Mouse (Mus musculus): ENCODE measurements around the gene Ube2n. TPM values are rescaled to one million over a fixed set of nuclear protein-coding genes. Genes with fewer than 3 reads are reported as not detected.
"Not testable (repeated sequence)": the region's sequence is repeated elsewhere in the genome, so short reads cannot be mapped to it uniquely, and the experiment has no call there.

Ube2n gene
- total and polyA plus RNA-seq, 3 experiments, result 80.6 to 571 (median 212) TPM

DNA sequence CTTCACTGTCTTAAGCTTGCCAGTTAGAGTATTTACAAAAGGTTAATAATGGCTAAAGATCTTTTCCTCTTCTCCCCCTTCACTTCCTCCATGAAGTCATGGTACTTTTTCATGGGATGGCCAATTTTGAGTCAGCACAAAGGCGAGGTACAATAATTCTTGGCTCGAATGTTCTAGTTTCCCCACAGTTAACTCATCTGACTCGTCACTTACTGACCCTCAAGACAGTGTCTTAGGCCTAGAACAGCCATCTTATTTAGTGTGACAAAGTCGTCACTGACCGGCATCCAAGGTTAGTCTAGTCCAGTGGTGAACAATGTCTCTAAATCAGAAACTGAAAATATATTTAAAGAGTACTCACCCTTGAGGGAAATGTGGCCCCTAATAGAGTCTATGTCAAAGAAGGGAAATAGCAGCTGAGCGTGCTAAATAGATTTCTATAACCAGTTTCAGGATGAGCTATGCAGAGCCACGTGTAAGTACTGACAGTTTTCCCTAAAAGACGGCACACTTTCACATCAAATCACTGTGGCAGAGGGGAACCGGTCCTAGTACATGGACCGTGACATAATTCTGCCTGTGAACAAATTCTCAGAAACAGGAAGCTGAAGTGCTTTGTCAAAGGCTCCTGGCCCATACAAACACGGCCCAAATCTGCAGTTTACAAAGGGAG, 33.3 kb downstream of the Ube2n start:
- Histone ChIP-seq H3K4me3 (ENCODE audit: control insufficient read depth in 1 of 2, insufficient read depth in 1 of 2, low read depth in 2 of 2, low read length in 2 of 2) (no peak overlapping the region), H3K9ac (ENCODE audit: control insufficient read depth, low read depth, low read length, poor library complexity, severe bottlenecking) (no peak overlapping the region), H3K27ac (ENCODE audit: control insufficient read depth, low read depth, low read length) (no peak overlapping the region), H3K79me2 (ENCODE audit: control insufficient read depth, insufficient read depth, low read length, poor library complexity) (no peaks in the 10 kb centered on the region), H3K36me3 (ENCODE audit: control insufficient read depth in 1 of 2, insufficient read depth in 2 of 2, low read length in 2 of 2) (peaks cover 0 to 3% of the 10 kb centered on the region in 2 experiments; a peak in 2 of 4 replicates), H3K4me1 (ENCODE audit: control insufficient read depth in 1 of 2, insufficient read depth in 2 of 2, low read length in 2 of 2) (no peaks in the 10 kb centered on the region), H3K9me3 (replicated peaks; ENCODE audit: insufficient read depth, low read length) (no peaks in the 10 kb centered on the region), H3K27me3 (ENCODE audit: control insufficient read depth in 1 of 2, insufficient read depth in 2 of 2, low read length in 2 of 2) (no peaks in the 10 kb centered on the region)
- no peak for DNase-seq (ENCODE audit: low read depth, low spot score)
- TF ChIP-seq SIN3A (IDR thresholded peaks at IDR 0.05; ENCODE audit: low read length) (no peak), MAFK (IDR thresholded peaks at IDR 0.05; ENCODE audit: borderline replicate concordance, low read depth, low read length) (no peak), ETS1 (IDR thresholded peaks at IDR 0.05; ENCODE audit: low read depth, low read length) (no peak), ZNF384 (IDR thresholded peaks at IDR 0.05; ENCODE audit: low read depth, low read length) (no peak), ZC3H11A (IDR thresholded peaks at IDR 0.05; ENCODE audit: low read depth, low read length) (no peak), JUND (IDR thresholded peaks at IDR 0.05; ENCODE audit: low read depth, low read length) (no peak), RAD21 (IDR thresholded peaks at IDR 0.05; ENCODE audit: low read depth, low read length) (no peak), CTCF (IDR thresholded peaks at IDR 0.05 in 2 of 3, conservative IDR thresholded peaks at IDR 0.05 in 1 of 3; ENCODE audit: control insufficient read depth in 1 of 3, insufficient read depth in 1 of 3, low read depth in 2 of 3, low read length in 3 of 3, poor library complexity in 1 of 3, severe bottlenecking in 1 of 3) (no peak), MEF2A (IDR thresholded peaks at IDR 0.05; ENCODE audit: extremely low read depth, insufficient replicate concordance, low read depth, low read length, poor library complexity, severe bottlenecking) (no peak), MYC (IDR thresholded peaks at IDR 0.05; ENCODE audit: low read depth, low read length) (no peak), ZKSCAN1 (IDR thresholded peaks at IDR 0.05; ENCODE audit: low read depth, low read length) (no peak), E2F4 (IDR thresholded peaks at IDR 0.05; ENCODE audit: borderline replicate concordance, low read depth, low read length) (no peak), MYB (IDR thresholded peaks at IDR 0.05; ENCODE audit: low read depth, low read length) (no peak), NRF1 (IDR thresholded peaks at IDR 0.05; ENCODE audit: insufficient read depth, low read depth, low read length, poor library complexity, severe bottlenecking) (no peak), MXI1 (IDR thresholded peaks at IDR 0.05; ENCODE audit: low read depth, low read length) (no peak), ELF1 (IDR thresholded peaks at IDR 0.05; ENCODE audit: low read depth, low read length) (no peak), POLR2AphosphoS5 (IDR thresholded peaks at IDR 0.05; ENCODE audit: borderline replicate concordance, low read depth, low read length) (no peak), ZMIZ1 (IDR thresholded peaks at IDR 0.05; ENCODE audit: low read depth, low read length) (no peak), POLR2A (IDR thresholded peaks at IDR 0.05; ENCODE audit: control insufficient read depth in 1 of 2, insufficient read depth in 1 of 2, low read depth in 1 of 2, low read length in 2 of 2, poor library complexity in 1 of 2) (no peak), TAL1 (IDR thresholded peaks at IDR 0.05; ENCODE audit: low read length) (no peak)

DNA sequence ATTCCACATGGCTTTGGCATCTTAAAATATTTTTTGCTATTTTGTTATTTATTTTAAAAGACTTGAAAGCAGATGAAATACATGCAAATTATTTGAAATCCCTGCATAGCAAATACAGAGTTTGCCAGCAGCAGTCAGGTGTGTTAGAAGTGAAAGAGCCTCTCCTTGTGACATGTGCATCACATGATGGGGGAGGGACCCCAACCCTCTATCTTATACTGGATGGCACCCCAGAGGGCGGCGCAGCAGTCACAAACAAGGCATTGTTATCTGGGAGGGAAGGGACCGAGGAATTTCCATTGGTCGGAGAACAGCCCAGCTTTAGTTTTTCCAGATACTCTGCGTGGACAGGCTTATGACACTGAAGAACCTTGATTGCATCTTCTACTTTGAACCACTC, 34.1 kb downstream of the Ube2n start:
- H3K9me3 ChIP-seq (replicated peaks; ENCODE audit: insufficient read depth, low read length); H3K9ac ChIP-seq (ENCODE audit: control insufficient read depth, low read depth, low read length, poor library complexity, severe bottlenecking); H3K4me3 ChIP-seq (ENCODE audit: control insufficient read depth in 1 of 2, insufficient read depth in 1 of 2, low read depth in 2 of 2, low read length in 2 of 2); H3K27me3 ChIP-seq (ENCODE audit: control insufficient read depth in 1 of 2, insufficient read depth in 2 of 2, low read length in 2 of 2); H3K4me1 ChIP-seq (ENCODE audit: control insufficient read depth in 1 of 2, insufficient read depth in 2 of 2, low read length in 2 of 2); DNase-seq (ENCODE audit: low read depth, low spot score); H3K36me3 ChIP-seq (ENCODE audit: control insufficient read depth in 1 of 2, insufficient read depth in 2 of 2, low read length in 2 of 2); H3K79me2 ChIP-seq (ENCODE audit: control insufficient read depth, insufficient read depth, low read length, poor library complexity); H3K27ac ChIP-seq (ENCODE audit: control insufficient read depth, low read depth, low read length): not testable (repeated sequence)

Measured in MEL (cell line).